Mouse (Mus musculus): ENCODE data around the gene Ccdc85c.

GRCm38 (mm10) chr12:108176366-108176765 lies 98.9 kb downstream of the Ccdc85c start:
- TF ChIP-seq CTCF (IDR thresholded peaks at IDR 0.05; ENCODE audit: low read depth) (no peak), EP300 (optimal IDR thresholded peaks at IDR 0.05) (no peak)

All from stomach, postnatal 0 days (tissue).